ENCODE assay signal across 8 mouse cellular contexts in genomic region chr4:59002948-59003805, GRCm38 (mm10). TPM values are rescaled to one million over a fixed set of nuclear protein-coding genes. Genes with fewer than 3 reads are reported as not detected.
DNase-seq lines count a peak whose midpoint lies in the region; ATAC-seq lines count a peak whose summit lies in the region.

Gene Gm20503, plus strand, starts transcription at chr4:59003210.

- peak within 1 kb of the TSS; percentile 76 for H3K27ac ChIP-seq in intestine, embryonic 14.5 days (ENCODE audit: low read depth)

- WGBS in intestine, embryonic 14.5 days, result under 1% methylated on average over 86 of the region's 89 CpGs

- H3K27me3 ChIP-seq in intestine, embryonic 14.5 days (replicated peaks; ENCODE audit: control insufficient read depth, insufficient read depth, low read length), result no peaks in the 10 kb centered on the region

- no peaks in the 10 kb centered on the region for H3K9me3 ChIP-seq in intestine, embryonic 14.5 days (ENCODE audit: control insufficient read depth, low read length)

- ATAC-seq in intestine, embryonic 14.5 days (replicated peaks; ENCODE audit: low FRiP score, low TSS enrichment, low read depth), result peak; percentile 98
- peak; percentile 85 for ATAC-seq in megakaryocyte progenitor cell, adult 5-6 weeks (replicated peaks; ENCODE audit: poor library complexity)

- intact Hi-C loops in gastrocnemius, postnatal 14 days (cut with DNase I; ENCODE audit: low total_unique reads), result no loop called here
- intact Hi-C loops in left cerebral cortex, postnatal 10 days (cut with DNase I), result no loop called here

- peak within 1 kb of the TSS; percentile 70 for H3K4me3 ChIP-seq in intestine, embryonic 14.5 days (ENCODE audit: low read depth, low read length)

- peaks cover 11% of the 10 kb centered on the region for H3K4me1 ChIP-seq in intestine, embryonic 14.5 days (replicated peaks; ENCODE audit: control insufficient read depth, insufficient read depth, low read length)

- H3K36me3 ChIP-seq in intestine, embryonic 14.5 days (ENCODE audit: control insufficient read depth, insufficient read depth, low read length), result no peaks in the 10 kb centered on the region

- peak; percentile 91 for DNase-seq in adrenal gland, adult 18-20 months (ENCODE audit: low spot score in 2 of 2)
- DNase-seq in embryo, embryonic 10.5 days (ENCODE audit: low spot score), result peak; percentile 94
- peak; percentile 92 for DNase-seq in gastrocnemius, postnatal 14 days
- DNase-seq in intestine, embryonic 14.5 days (ENCODE audit: low spot score), result peak; percentile 88
- peak; percentile 86 to 94 for DNase-seq in left cerebral cortex, postnatal 10 days (ENCODE audit: extremely low spot score in 1 of 2, low spot score in 2 of 2)
- peak; percentile 93 to 95 for DNase-seq in right cerebral cortex, postnatal 10 days (ENCODE audit: low spot score in 2 of 2)
- peak; percentile 92 for DNase-seq in urinary bladder, postnatal 14 days (ENCODE audit: low spot score)

- peak within 1 kb of the TSS; percentile 80 for H3K4me2 ChIP-seq in intestine, embryonic 14.5 days (ENCODE audit: low read length)

- peak within 1 kb of the TSS; percentile 76 for H3K9ac ChIP-seq in intestine, embryonic 14.5 days (ENCODE audit: low read length)

RNA-seq across cellular contexts. Expression of gene Gm20503, which starts in this region (rescaled TPM):
- total RNA-seq in adrenal gland, adult 18-20 months (2021), result 1 to 10 TPM; 2.0 to 3.8 TPM
- total RNA-seq in gastrocnemius, postnatal 14 days (2021), result 1 to 10 TPM in 1 of 2 experiments, not detected in 1; 2.2 TPM
- polyA plus RNA-seq in intestine, embryonic 14.5 days (2014; fragmentation: Nextera tagmentation; extraction: Ambion mirVana), result 8.5 and 10.8 TPM in 2 replicates
- total RNA-seq in left cerebral cortex, postnatal 10 days (2021), result 1 to 10 TPM in 1 of 2 experiments, not detected in 1; 2.1 TPM
- 0.22 TPM in 1 of 2 replicates, not detected in the other for total RNA-seq in megakaryocyte progenitor cell, adult 5-6 weeks (2015)
- not detected in 2 replicates for total RNA-seq in megakaryocyte progenitor cell, adult 5-6 weeks (2017)

Comparison
In these comparisons a context has a peak if more than half of its experiments do, and no peak if none do; other contexts are left out.
1. Peak in every context shown above with its lines: DNase-seq, ATAC-seq, H3K4me3 ChIP-seq and H3K27ac ChIP-seq.
2. Peak in ATAC-seq in megakaryocyte progenitor cell, adult 5-6 weeks; RNA of the gene not detected or under 1 TPM.